Mouse (Mus musculus): ENCODE measurements at regions not wholly inside any gene's neighbourhood (a gene's known extent, or its start where the extent isn't known, plus 50 kb on each side); places are given as distances from the start of the nearest gene placed in this dataset.

- WGBS, result 46% methylated on average over 1 of the region's 1 CpGs
- peak overlapping the region; percentile 25; the same call in 1 of the 2 replicates for H3K27ac ChIP-seq (ENCODE audit: low read length)
- H3K4me1 ChIP-seq (replicated peaks; ENCODE audit: control insufficient read depth, insufficient read depth, low read length), result peaks cover 25% of the 10 kb centered on the region
- no peak overlapping the region for H3K9ac ChIP-seq (ENCODE audit: low read length)
- no peak overlapping the region for H3K4me2 ChIP-seq (ENCODE audit: low read depth, low read length)
- no peak for ATAC-seq (ENCODE audit: low read depth)
- no peaks in the 10 kb centered on the region for H3K27me3 ChIP-seq (ENCODE audit: control insufficient read depth, insufficient read depth, low read depth, low read length)
- H3K9me3 ChIP-seq (ENCODE audit: control insufficient read depth, low read length), result no peaks in the 10 kb centered on the region
- no peak overlapping the region for H3K4me3 ChIP-seq (ENCODE audit: low read length)
- H3K36me3 ChIP-seq (ENCODE audit: control insufficient read depth, insufficient read depth, low read length), result no peaks in the 10 kb centered on the region
Measured at GRCm38 (mm10) chr17:84117756-84118155, 70.0 kb downstream of the Zfp36l2 start.

- ATAC-seq (ENCODE audit: low read depth), result no peak
- H3K4me3 ChIP-seq (ENCODE audit: low read length), result no peak overlapping the region
- 0 out of 2 replicates have a peak overlapping the region, but pooled peaks have one; percentile 19 for H3K9ac ChIP-seq (ENCODE audit: low read length)
- no peaks in the 10 kb centered on the region for H3K27me3 ChIP-seq (ENCODE audit: control insufficient read depth, insufficient read depth, low read depth, low read length)
- H3K4me2 ChIP-seq (ENCODE audit: low read depth, low read length), result no peak overlapping the region
- H3K27ac ChIP-seq (ENCODE audit: low read length), result no peak overlapping the region
- H3K4me1 ChIP-seq (replicated peaks; ENCODE audit: control insufficient read depth, insufficient read depth, low read length), result peaks cover 35% of the 10 kb centered on the region
- 83% methylated on average over 17 of the region's 17 CpGs for whole genome bisulfite sequencing
- no peaks in the 10 kb centered on the region for H3K9me3 ChIP-seq (ENCODE audit: control insufficient read depth, low read length)
- no peaks in the 10 kb centered on the region for H3K36me3 ChIP-seq (ENCODE audit: control insufficient read depth, insufficient read depth, low read length)
Measured at GRCm38 (mm10) chr17:84116340-84117279, 71.1 kb downstream of the Zfp36l2 start.

GRCm38 (mm10) chr17:84115957-84116339 lies 71.8 kb downstream of the Zfp36l2 start:
- Histone ChIP-seq H3K9me3 (ENCODE audit: control insufficient read depth, low read length) (no peaks in the 10 kb centered on the region), H3K4me1 (replicated peaks; ENCODE audit: control insufficient read depth, insufficient read depth, low read length) (peaks cover 35% of the 10 kb centered on the region), H3K36me3 (ENCODE audit: control insufficient read depth, insufficient read depth, low read length) (no peaks in the 10 kb centered on the region), H3K4me3 (ENCODE audit: low read length) (no peak overlapping the region), H3K27ac (ENCODE audit: low read length) (no peak overlapping the region), H3K27me3 (ENCODE audit: control insufficient read depth, insufficient read depth, low read depth, low read length) (no peaks in the 10 kb centered on the region), H3K9ac (ENCODE audit: low read length) (0 out of 2 replicates have a peak overlapping the region, but pooled peaks have one; percentile 19), H3K4me2 (ENCODE audit: low read depth, low read length) (no peak overlapping the region)
- WGBS, result 43% methylated on average over 3 of the region's 3 CpGs
- ATAC-seq (ENCODE audit: low read depth), result no peak

GRCm38 (mm10) chr17:84115133-84115532 lies 72.6 kb downstream of the Zfp36l2 start:
- H3K4me3 ChIP-seq (ENCODE audit: low read length), result no peak overlapping the region
- WGBS, result 68% methylated on average over 8 of the region's 8 CpGs
- no peaks in the 10 kb centered on the region for H3K9me3 ChIP-seq (ENCODE audit: control insufficient read depth, low read length)
- H3K9ac ChIP-seq (ENCODE audit: low read length), result no peak overlapping the region; the same call in 1 of the 2 replicates
- ATAC-seq (ENCODE audit: low read depth), result no peak
- peaks cover 35% of the 10 kb centered on the region for H3K4me1 ChIP-seq (replicated peaks; ENCODE audit: control insufficient read depth, insufficient read depth, low read length)
- H3K27me3 ChIP-seq (ENCODE audit: control insufficient read depth, insufficient read depth, low read depth, low read length), result no peaks in the 10 kb centered on the region
- H3K36me3 ChIP-seq (ENCODE audit: control insufficient read depth, insufficient read depth, low read length), result no peaks in the 10 kb centered on the region
- H3K4me2 ChIP-seq (ENCODE audit: low read depth, low read length), result no peak overlapping the region
- no peak overlapping the region for H3K27ac ChIP-seq (ENCODE audit: low read length)

GRCm38 (mm10) chr17:84114279-84114994 lies 73.3 kb downstream of the Zfp36l2 start:
- no peak for ATAC-seq (ENCODE audit: low read depth)
- H3K9me3 ChIP-seq (ENCODE audit: control insufficient read depth, low read length), result no peaks in the 10 kb centered on the region
- peaks cover 37% of the 10 kb centered on the region for H3K4me1 ChIP-seq (replicated peaks; ENCODE audit: control insufficient read depth, insufficient read depth, low read length)
- no peaks in the 10 kb centered on the region for H3K36me3 ChIP-seq (ENCODE audit: control insufficient read depth, insufficient read depth, low read length)
- H3K9ac ChIP-seq (ENCODE audit: low read length), result peak overlapping the region; percentile 24
- 0 out of 2 replicates have a peak overlapping the region, but pooled peaks have one; percentile 19 for H3K27ac ChIP-seq (ENCODE audit: low read length)
- no peak overlapping the region for H3K4me2 ChIP-seq (ENCODE audit: low read depth, low read length)
- no peak overlapping the region for H3K4me3 ChIP-seq (ENCODE audit: low read length)
- H3K27me3 ChIP-seq (ENCODE audit: control insufficient read depth, insufficient read depth, low read depth, low read length), result no peaks in the 10 kb centered on the region
- WGBS, result 69% methylated on average over 9 of the region's 9 CpGs

- WGBS, result 29% methylated on average over 8 of the region's 8 CpGs
- Histone ChIP-seq H3K27me3 (ENCODE audit: control insufficient read depth, insufficient read depth, low read depth, low read length) (no peaks in the 10 kb centered on the region), H3K9me3 (ENCODE audit: control insufficient read depth, low read length) (no peaks in the 10 kb centered on the region), H3K4me2 (ENCODE audit: low read depth, low read length) (no peak overlapping the region), H3K36me3 (ENCODE audit: control insufficient read depth, insufficient read depth, low read length) (no peaks in the 10 kb centered on the region), H3K9ac (ENCODE audit: low read length) (0 out of 2 replicates have a peak overlapping the region, but pooled peaks have one; percentile 24), H3K4me1 (replicated peaks; ENCODE audit: control insufficient read depth, insufficient read depth, low read length) (peaks cover 37% of the 10 kb centered on the region), H3K4me3 (ENCODE audit: low read length) (no peak overlapping the region), H3K27ac (ENCODE audit: low read length) (no peak overlapping the region)
- peak; percentile 79 for ATAC-seq (ENCODE audit: low read depth)
Measured at GRCm38 (mm10) chr17:84113608-84114278, 74.0 kb downstream of the Zfp36l2 start.

GRCm38 (mm10) chr17:84112411-84113031 lies 75.2 kb downstream of the Zfp36l2 start:
- H3K4me3 ChIP-seq (ENCODE audit: low read length), result no peak overlapping the region
- H3K4me2 ChIP-seq (ENCODE audit: low read depth, low read length), result no peak overlapping the region
- peak overlapping the region; percentile 61 for H3K27ac ChIP-seq (ENCODE audit: low read length)
- WGBS, result 42% methylated on average over 6 of the region's 6 CpGs
- peak; percentile 68 for ATAC-seq (ENCODE audit: low read depth)
- peak overlapping the region; percentile 42; the same call in 1 of the 2 replicates for H3K9ac ChIP-seq (ENCODE audit: low read length)
- no peaks in the 10 kb centered on the region for H3K9me3 ChIP-seq (ENCODE audit: control insufficient read depth, low read length)
- H3K27me3 ChIP-seq (ENCODE audit: control insufficient read depth, insufficient read depth, low read depth, low read length), result no peaks in the 10 kb centered on the region
- H3K4me1 ChIP-seq (replicated peaks; ENCODE audit: control insufficient read depth, insufficient read depth, low read length), result peaks cover 32% of the 10 kb centered on the region
- no peaks in the 10 kb centered on the region for H3K36me3 ChIP-seq (ENCODE audit: control insufficient read depth, insufficient read depth, low read length)

- no peaks in the 10 kb centered on the region for H3K36me3 ChIP-seq (ENCODE audit: control insufficient read depth, insufficient read depth, low read length)
- H3K4me1 ChIP-seq (replicated peaks; ENCODE audit: control insufficient read depth, insufficient read depth, low read length), result peaks cover 32% of the 10 kb centered on the region
- no peaks in the 10 kb centered on the region for H3K27me3 ChIP-seq (ENCODE audit: control insufficient read depth, insufficient read depth, low read depth, low read length)
- 74% methylated on average over 10 of the region's 10 CpGs for WGBS
- peak overlapping the region; percentile 61 for H3K27ac ChIP-seq (ENCODE audit: low read length)
- peak overlapping the region; percentile 42; the same call in 1 of the 2 replicates for H3K9ac ChIP-seq (ENCODE audit: low read length)
- no peak overlapping the region for H3K4me2 ChIP-seq (ENCODE audit: low read depth, low read length)
- no peaks in the 10 kb centered on the region for H3K9me3 ChIP-seq (ENCODE audit: control insufficient read depth, low read length)
- no peak overlapping the region for H3K4me3 ChIP-seq (ENCODE audit: low read length)
- no peak; the same call in 1 of the 2 replicates for ATAC-seq (ENCODE audit: low read depth)
Measured at GRCm38 (mm10) chr17:84111787-84112370, 75.9 kb downstream of the Zfp36l2 start.
